Mouse (Mus musculus) midbrain, embryonic 16.5 days (tissue): ENCODE results near the gene Kif1c. TPM values are rescaled to one million over a fixed set of nuclear protein-coding genes. Genes with fewer than 3 reads are reported as not detected.
A peak's percentile ranks its signal among the peaks of the same experiment; 100 is the strongest.

Experiments used
- ATAC-seq: fragments of 200-750 bp; cut with Nextera tagmentation; 2 replicates; pipeline ENCODE4 v1.8.0; 2017; ENCODE audit warnings: moderate TSS enrichment
- H3K27ac ChIP-seq: fragments of 300-500 bp; sonication (generic); 2 replicates; pipeline ENCODE4 v1.5.1; 2014; ENCODE audit warnings: mild to moderate bottlenecking, low read length, mixed read lengths
- H3K27me3 ChIP-seq: fragments of 300-500 bp; sonication (generic); 2 replicates; pipeline ENCODE4 v1.6.1; 2014; ENCODE audit warnings: low read depth, low read length, mixed read lengths; ENCODE audit not compliant: control insufficient read depth, insufficient read depth
- H3K36me3 ChIP-seq: fragments of 300-500 bp; sonication (generic); 2 replicates; pipeline ENCODE4 v1.6.1; 2014; ENCODE audit warnings: mild to moderate bottlenecking, low read length, moderate library complexity, mixed read lengths; ENCODE audit not compliant: control insufficient read depth, insufficient read depth
- H3K4me1 ChIP-seq: fragments of 300-500 bp; sonication (generic); 2 replicates; pipeline ENCODE4 v1.6.1; 2014; ENCODE audit warnings: mild to moderate bottlenecking, low read length, mixed read lengths; ENCODE audit not compliant: control insufficient read depth, insufficient read depth
- H3K4me2 ChIP-seq: fragments of 300-500 bp; sonication (generic); 2 replicates; pipeline ENCODE4 v1.6.1; 2014; ENCODE audit warnings: mild to moderate bottlenecking, low read length, mixed read lengths
- H3K4me3 ChIP-seq: fragments of 300-500 bp; sonication (generic); 2 replicates; pipeline ENCODE4 v1.5.1; 2014; ENCODE audit warnings: low read depth, mild to moderate bottlenecking, low read length, moderate library complexity, mixed read lengths
- H3K9ac ChIP-seq: fragments of 300-500 bp; sonication (generic); 2 replicates; pipeline ENCODE4 v1.6.1; 2014; ENCODE audit warnings: low read depth, low read length, mixed read lengths
- H3K9me3 ChIP-seq: fragments of 300-500 bp; sonication (generic); replicated peaks from 2 replicates; pipeline ENCODE4 v1.6.1; 2014; ENCODE audit warnings: mild to moderate bottlenecking, low read length, mixed read lengths; ENCODE audit not compliant: control insufficient read depth, poor library complexity, severe bottlenecking
- WGBS: fragments of 180-500 bp; shearing (Covaris S2); extraction: QIAGEN DNeasy Blood & Tissue Kit; methylation state at CpG from one replicate; pipeline ENCODE4 v1.1.7; 2014; 5-methylcytosine and 5-hydroxymethylcytosine counted together
- polyA plus RNA-seq: library from polyadenylated mRNA; unstranded; fragments of >200 nt; fragmentation: Nextera tagmentation; extraction: Ambion mirVana; gene quantifications from 2 replicates; pipeline ENCODE4 v1.2.1, GENCODE M21; 2015

Kif1c gene
- polyA plus RNA-seq, 1 experiment from 2014 or later, result 1.3 TPM

- Histone ChIP-seq H3K9ac (no peak overlapping the region), H3K27me3 (no peaks in the 10 kb centered on the region), H3K36me3 (peaks cover 53% of the 10 kb centered on the region), H3K9me3 (no peaks in the 10 kb centered on the region), H3K4me1 (no peaks in the 10 kb centered on the region), H3K27ac (no peak overlapping the region), H3K4me3 (no peak overlapping the region), H3K4me2 (no peak overlapping the region)
- 97% methylated on average over 3 of the region's 3 CpGs for WGBS
- no peak for ATAC-seq
Observed at GRCm38 (mm10) chr11:70721072-70721471, 20.7 kb downstream of the Kif1c start.

GRCm38 (mm10) chr11:70724706-70725105, 24.4 kb downstream of the Kif1c start:
- WGBS, result 96% methylated on average over 9 of the region's 9 CpGs
- Histone ChIP-seq H3K4me1 (no peaks in the 10 kb centered on the region), H3K9me3 (no peaks in the 10 kb centered on the region)

DNA sequence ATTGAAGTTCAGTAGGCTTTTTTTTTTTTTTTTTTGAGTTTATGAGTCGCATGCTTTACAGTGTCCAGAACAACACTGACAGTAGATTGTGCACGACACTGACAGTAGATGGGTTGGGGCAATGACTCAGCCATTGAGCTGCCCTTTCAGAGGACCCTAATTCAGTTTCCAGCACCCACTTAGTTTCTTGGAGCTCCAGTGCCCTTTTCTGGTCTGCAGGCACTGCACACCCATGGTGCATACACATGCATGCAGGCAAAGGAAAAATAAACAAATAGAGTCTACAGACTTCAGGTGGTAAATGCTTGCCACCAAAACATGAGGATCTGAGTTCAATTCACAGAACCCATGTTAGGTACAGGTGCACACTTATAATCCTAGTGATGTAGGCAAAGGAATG, 26.2 kb downstream of the Kif1c start:
- Histone ChIP-seq H3K27me3 (no peaks in the 10 kb centered on the region), H3K4me3 (no peak overlapping the region), H3K4me2 (no peak overlapping the region), H3K36me3 (peaks cover 40% of the 10 kb centered on the region), H3K9ac (no peak overlapping the region), H3K27ac (no peak overlapping the region), H3K4me1 (no peaks in the 10 kb centered on the region), H3K9me3 (no peaks in the 10 kb centered on the region)
- no peak for ATAC-seq
- WGBS, result 95% methylated on average over 2 of the region's 2 CpGs

More at GRCm38 (mm10) chr11:70724706-70725105, 24.4 kb downstream of the Kif1c start:
- Histone ChIP-seq H3K36me3 (peaks cover 56% of the 10 kb centered on the region), H3K27me3 (no peaks in the 10 kb centered on the region), H3K27ac (no peak overlapping the region), H3K4me3 (no peak overlapping the region), H3K4me2 (no peak overlapping the region), H3K9ac (no peak overlapping the region)
- no peak for ATAC-seq

GRCm38 (mm10) chr11:70727385-70727784, 27.0 kb downstream of the Kif1c start:
- no peak overlapping the region for H3K27ac ChIP-seq
- no peak for ATAC-seq
- no peaks in the 10 kb centered on the region for H3K4me1 ChIP-seq
- H3K27me3 ChIP-seq, result no peaks in the 10 kb centered on the region
- WGBS, result 91% methylated on average over 5 of the region's 5 CpGs
- no peak overlapping the region for H3K4me3 ChIP-seq
- H3K9me3 ChIP-seq, result no peaks in the 10 kb centered on the region
- H3K4me2 ChIP-seq, result no peak overlapping the region
- no peak overlapping the region for H3K9ac ChIP-seq
- H3K36me3 ChIP-seq, result peaks cover 38% of the 10 kb centered on the region

DNA sequence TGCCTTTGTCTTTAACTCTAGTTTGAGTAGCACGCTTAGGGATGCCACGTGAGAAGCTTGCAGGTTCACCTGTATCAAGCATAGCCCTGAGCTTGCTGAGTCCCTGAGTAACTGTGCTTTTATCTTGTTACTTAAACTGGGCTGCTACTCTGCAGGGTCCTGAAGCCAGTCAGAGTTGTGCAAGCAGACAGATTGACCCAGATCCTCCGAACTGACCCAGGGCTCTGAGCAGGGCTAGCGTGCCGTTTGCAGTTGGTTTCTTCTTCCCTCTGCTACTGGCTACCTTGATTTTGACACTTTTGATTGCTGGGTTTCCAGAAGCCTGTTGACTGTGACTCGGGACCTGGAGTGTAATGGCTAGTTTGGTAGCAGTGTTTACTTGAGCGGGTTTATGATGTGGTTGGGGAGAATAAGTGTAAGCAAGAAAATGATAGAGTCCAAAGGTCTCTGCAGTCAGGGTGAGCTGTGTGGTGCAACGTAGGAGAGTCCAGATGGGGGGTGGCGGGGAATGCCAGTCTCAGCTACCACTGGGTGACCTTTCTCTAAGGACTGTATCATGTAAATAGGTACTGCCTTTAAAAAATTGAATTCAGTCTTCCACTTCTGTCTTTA, 30.2 kb downstream of the Kif1c start:
- ATAC-seq, result no peak
- no peaks in the 10 kb centered on the region for H3K4me1 ChIP-seq

GRCm38 (mm10) chr11:70731178-70731577, 30.8 kb downstream of the Kif1c start:
- no peak overlapping the region for H3K4me3 ChIP-seq
- no peak overlapping the region for H3K9ac ChIP-seq
- H3K4me2 ChIP-seq, result no peak overlapping the region
- WGBS, result 56% methylated on average over 5 of the region's 5 CpGs
- no peaks in the 10 kb centered on the region for H3K9me3 ChIP-seq
- no peak for ATAC-seq
- H3K36me3 ChIP-seq, result peaks cover 19% of the 10 kb centered on the region
- H3K27me3 ChIP-seq, result no peaks in the 10 kb centered on the region
- peak overlapping the region; percentile 26; the same call in 1 of the 2 replicates for H3K27ac ChIP-seq
- no peaks in the 10 kb centered on the region for H3K4me1 ChIP-seq

More for the DNA sequence above, 30.2 kb downstream of the Kif1c start:
- Histone ChIP-seq H3K27ac (peak overlapping the region; percentile 26; the same call in 1 of the 2 replicates), H3K9me3 (no peaks in the 10 kb centered on the region), H3K4me3 (no peak overlapping the region), H3K4me2 (no peak overlapping the region), H3K27me3 (no peaks in the 10 kb centered on the region), H3K9ac (no peak overlapping the region), H3K36me3 (peaks cover 25% of the 10 kb centered on the region)
- WGBS, result 90% methylated on average over 9 of the region's 9 CpGs

DNA sequence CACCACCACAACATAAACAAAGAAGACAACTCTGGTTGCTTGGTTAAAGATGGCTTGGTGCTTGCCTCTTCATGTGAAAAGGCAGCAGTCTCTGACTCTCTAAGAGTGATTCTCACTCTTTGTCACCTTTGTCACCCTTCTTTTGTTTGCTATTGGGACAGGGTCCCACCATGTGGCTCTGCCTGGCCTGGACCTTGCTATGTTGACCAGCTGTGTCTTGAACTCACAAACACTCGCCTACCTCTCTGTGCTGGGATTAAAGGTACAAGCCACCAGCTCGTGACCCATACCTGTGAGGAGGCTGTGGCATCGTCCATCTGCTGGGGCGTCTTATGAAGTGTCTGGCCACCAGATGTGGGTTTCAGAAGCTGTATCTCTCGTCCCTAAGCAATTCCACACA, 32.9 kb downstream of the Kif1c start:
- Histone ChIP-seq H3K36me3 (peaks cover 4% of the 10 kb centered on the region), H3K4me1 (no peaks in the 10 kb centered on the region), H3K27ac (no peak overlapping the region), H3K4me3 (no peak overlapping the region), H3K27me3 (no peaks in the 10 kb centered on the region), H3K9me3 (no peaks in the 10 kb centered on the region), H3K4me2 (no peak overlapping the region), H3K9ac (no peak overlapping the region)
- WGBS, result 75% methylated on average over 5 of the region's 5 CpGs
- ATAC-seq, result no peak

DNA sequence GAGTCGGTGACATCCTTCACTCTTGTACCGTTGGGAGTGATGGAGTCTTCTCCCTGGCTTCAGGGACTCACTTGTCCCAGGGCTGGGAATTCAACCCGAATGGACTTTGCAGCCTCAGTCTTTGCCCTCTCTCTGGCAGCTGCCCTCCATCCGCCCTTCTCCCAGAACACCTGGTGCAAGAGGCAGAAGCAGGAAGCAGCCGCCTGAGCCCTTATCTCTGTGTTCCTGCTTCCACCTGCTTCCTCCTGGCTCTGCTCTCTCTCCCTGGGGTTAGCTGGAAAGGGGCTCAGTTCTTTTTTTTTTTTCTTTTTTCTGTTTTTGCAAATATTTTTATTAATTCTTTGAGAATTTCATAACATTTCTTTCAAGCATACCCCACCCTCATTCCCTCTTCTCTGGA, 37.4 kb downstream of the Kif1c start:
- 81% methylated on average over 5 of the region's 5 CpGs for WGBS
- Histone ChIP-seq H3K36me3 (no peaks in the 10 kb centered on the region), H3K4me1 (no peaks in the 10 kb centered on the region), H3K4me2 (no peak overlapping the region), H3K27me3 (no peaks in the 10 kb centered on the region), H3K4me3 (no peak overlapping the region), H3K9me3 (no peaks in the 10 kb centered on the region), H3K27ac (no peak overlapping the region), H3K9ac (no peak overlapping the region)
- no peak for ATAC-seq

DNA sequence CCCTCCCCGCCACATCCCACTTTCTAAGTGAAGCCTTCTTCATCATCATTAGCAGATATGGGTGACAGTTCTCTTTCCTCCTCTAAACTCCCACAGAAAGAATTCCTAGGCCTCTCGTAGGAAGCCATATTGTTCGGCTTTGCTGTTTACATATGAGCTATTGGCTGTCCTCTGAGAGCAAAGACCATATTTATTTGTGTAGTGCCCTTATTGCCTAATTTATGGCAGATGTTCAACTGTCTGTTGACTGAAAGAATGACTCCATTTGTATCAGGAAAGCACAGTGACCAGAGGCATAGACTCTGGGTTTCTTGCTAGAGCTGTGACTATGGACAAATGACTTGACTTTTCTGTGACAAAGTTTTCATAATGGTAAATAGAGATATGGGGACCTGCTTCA, 41.3 kb downstream of the Kif1c start:
- Histone ChIP-seq H3K36me3 (no peaks in the 10 kb centered on the region), H3K27ac (no peak overlapping the region), H3K27me3 (no peaks in the 10 kb centered on the region), H3K4me2 (no peak overlapping the region), H3K4me3 (no peak overlapping the region), H3K9me3 (no peaks in the 10 kb centered on the region), H3K9ac (no peak overlapping the region), H3K4me1 (no peaks in the 10 kb centered on the region)
- no peak for ATAC-seq
- 92% methylated on average over 3 of the region's 3 CpGs for WGBS
